9 mouse cellular contexts compared by ENCODE assay signal in genomic region chr2:25193330-25193770, GRCm38 (mm10). TPM values are rescaled to one million over a fixed set of nuclear protein-coding genes. Genes with fewer than 3 reads are reported as not detected.
DNase-seq lines count a peak whose midpoint lies in the region; ATAC-seq and TF ChIP-seq lines count a peak whose summit lies in the region.
"Had no signal": no experiment of that assay in that cellular context is flagged by ENCODE, and none has a peak within 500 bp of the region (broad histone marks: within the 10 kb centered on the region; RNA-seq: fewer than 3 reads in every experiment).

No protein-coding gene starts in this region.

- ATAC-seq in embryonic facial prominence, embryonic 15.5 days (ENCODE audit: insufficient number of reproducible peaks, low FRiP score, low TSS enrichment, low read depth) = peak; percentile 70
- ATAC-seq in heart, embryonic 12.5 days (ENCODE audit: insufficient number of reproducible peaks, low FRiP score) = peak; percentile 61; the same call in 1 of the 2 replicates
- ATAC-seq in kidney, embryonic 16.5 days (ENCODE audit: low FRiP score, low TSS enrichment) = peak; percentile 81
- ATAC-seq in liver, embryonic 12.5 days = peak; percentile 40
- peak; percentile 79 for ATAC-seq in stomach, embryonic 15.5 days (ENCODE audit: insufficient read depth, low FRiP score, low read depth)

- no peak overlapping the region; the same call in 1 of the 2 replicates for H3K4me2 ChIP-seq in embryonic facial prominence, embryonic 15.5 days (replicated peaks)
- H3K4me2 ChIP-seq in heart, embryonic 12.5 days = peak overlapping the region; percentile 51
- peak overlapping the region; percentile 70 for H3K4me2 ChIP-seq in kidney, embryonic 16.5 days (replicated peaks; ENCODE audit: low read depth, low read length)
- H3K4me2 ChIP-seq in liver, embryonic 12.5 days = peak overlapping the region; percentile 85
- peak overlapping the region; percentile 32 for H3K4me2 ChIP-seq in stomach, embryonic 15.5 days

- H3K4me3 ChIP-seq in C2C12 (ENCODE audit: insufficient read depth, poor library complexity, severe bottlenecking) = no peak overlapping the region
- peak overlapping the region; percentile 36 for H3K4me3 ChIP-seq in bone marrow, adult 2 months (replicated peaks; ENCODE audit: control insufficient read depth, low read depth, low read length)
- H3K4me3 ChIP-seq in embryonic facial prominence, embryonic 15.5 days (replicated peaks) = no peak overlapping the region
- H3K4me3 ChIP-seq in heart, embryonic 12.5 days = no peak overlapping the region
- H3K4me3 ChIP-seq in kidney, embryonic 16.5 days (ENCODE audit: low read length) = no peak overlapping the region
- peak overlapping the region; percentile 59; the same call in 1 of the 2 replicates for H3K4me3 ChIP-seq in liver, embryonic 12.5 days
- H3K4me3 ChIP-seq in stomach, embryonic 15.5 days (replicated peaks) = no peak overlapping the region
- H3K4me3 ChIP-seq: erythroblast, embryonic 14.5 days had no signal

- peaks cover 14% of the 10 kb centered on the region for H3K4me1 ChIP-seq in bone marrow, adult 2 months (ENCODE audit: control insufficient read depth, insufficient read depth, low read length)
- H3K4me1 ChIP-seq in embryonic facial prominence, embryonic 15.5 days = peaks cover 32% of the 10 kb centered on the region
- H3K4me1 ChIP-seq in heart, embryonic 12.5 days (replicated peaks) = peaks cover 40% of the 10 kb centered on the region
- peaks cover 36% of the 10 kb centered on the region for H3K4me1 ChIP-seq in kidney, embryonic 16.5 days (ENCODE audit: insufficient read depth, low read length)
- H3K4me1 ChIP-seq in liver, embryonic 12.5 days = peaks cover 55% of the 10 kb centered on the region
- peaks cover 29% of the 10 kb centered on the region for H3K4me1 ChIP-seq in stomach, embryonic 15.5 days

- H3K27me3 ChIP-seq in C2C12 (ENCODE audit: control insufficient read depth, insufficient read depth, insufficient read length) = no peaks in the 10 kb centered on the region
- peaks cover 26% of the 10 kb centered on the region for H3K27me3 ChIP-seq in embryonic facial prominence, embryonic 15.5 days
- H3K27me3 ChIP-seq in heart, embryonic 12.5 days (replicated peaks) = peaks cover 17% of the 10 kb centered on the region
- peaks cover 12% of the 10 kb centered on the region for H3K27me3 ChIP-seq in kidney, embryonic 16.5 days (ENCODE audit: insufficient read depth, low read length)
- H3K27me3 ChIP-seq in liver, embryonic 12.5 days (replicated peaks) = peaks cover 9% of the 10 kb centered on the region
- 0 out of 2 replicates have a peak, but pooled peaks cover 4% of the 10 kb centered on the region for H3K27me3 ChIP-seq in stomach, embryonic 15.5 days (replicated peaks)

- no peak overlapping the region for H3K9ac ChIP-seq in embryonic facial prominence, embryonic 15.5 days
- H3K9ac ChIP-seq in heart, embryonic 12.5 days = no peak overlapping the region
- peak overlapping the region; percentile 42; the same call in 1 of the 2 replicates for H3K9ac ChIP-seq in kidney, embryonic 16.5 days (replicated peaks; ENCODE audit: low read length)
- no peak overlapping the region for H3K9ac ChIP-seq in liver, embryonic 12.5 days
- no peak overlapping the region for H3K9ac ChIP-seq in stomach, embryonic 15.5 days

- peaks cover 3% of the 10 kb centered on the region for H3K79me3 ChIP-seq in C2C12 (ENCODE audit: low read depth)

- H3K79me2 ChIP-seq in C2C12 (ENCODE audit: control insufficient read depth, insufficient read depth) = peaks cover 30% of the 10 kb centered on the region

- WGBS in bone marrow, adult 2 months = 2% methylated on average over 6 of the region's 6 CpGs
- WGBS in embryonic facial prominence, embryonic 15.5 days = under 1% methylated on average over 6 of the region's 6 CpGs
- WGBS in heart, embryonic 12.5 days = 2% methylated on average over 6 of the region's 6 CpGs
- WGBS in kidney, embryonic 16.5 days = 0% methylated on average over 6 of the region's 6 CpGs
- WGBS in liver, embryonic 12.5 days (ENCODE audit: insufficient replicate concordance) = 2% methylated on average over 6 of the region's 6 CpGs
- WGBS in stomach, embryonic 15.5 days = 2% methylated on average over 6 of the region's 6 CpGs

- TF ChIP-seq POLR2A in bone marrow, adult 2 months (IDR thresholded peaks at IDR 0.05; ENCODE audit: borderline replicate concordance, control insufficient read depth, low read depth, low read length) = no peak

- peak; percentile 92 for DNase-seq in naive thymus-derived CD4-positive, alpha-beta T cell, adult 2 months (ENCODE audit: low read depth)

- peak overlapping the region; percentile 2 for H3ac ChIP-seq in C2C12 (ENCODE audit: control insufficient read depth, insufficient read length, low read depth)

- peak; percentile 86 for TF ChIP-seq CTCF in C2C12 (IDR thresholded peaks at IDR 0.05; ENCODE audit: control insufficient read depth, insufficient read depth, insufficient read length)
- peak; percentile 98 for TF ChIP-seq CTCF in bone marrow, adult 2 months (IDR thresholded peaks at IDR 0.05; ENCODE audit: control insufficient read depth, insufficient read depth, low read length)

- H3K36me3 ChIP-seq in C2C12 (ENCODE audit: control insufficient read depth, insufficient read depth) = peaks cover 12% of the 10 kb centered on the region
- 0 out of 2 replicates have a peak, but pooled peaks cover 4% of the 10 kb centered on the region for H3K36me3 ChIP-seq in embryonic facial prominence, embryonic 15.5 days
- peaks cover under 1% of the 10 kb centered on the region; the same call in 1 of the 2 replicates for H3K36me3 ChIP-seq in heart, embryonic 12.5 days
- H3K36me3 ChIP-seq in kidney, embryonic 16.5 days (ENCODE audit: insufficient read depth, low read length) = no peaks in the 10 kb centered on the region
- peaks cover 3% of the 10 kb centered on the region for H3K36me3 ChIP-seq in liver, embryonic 12.5 days
- H3K36me3 ChIP-seq in stomach, embryonic 15.5 days = no peaks in the 10 kb centered on the region

- H3K9me3 ChIP-seq in embryonic facial prominence, embryonic 15.5 days (replicated peaks) = no peaks in the 10 kb centered on the region
- H3K9me3 ChIP-seq in heart, embryonic 12.5 days (replicated peaks) = no peaks in the 10 kb centered on the region
- H3K9me3 ChIP-seq in kidney, embryonic 16.5 days (ENCODE audit: low read length) = no peaks in the 10 kb centered on the region
- H3K9me3 ChIP-seq in liver, embryonic 12.5 days (replicated peaks) = no peaks in the 10 kb centered on the region
- no peaks in the 10 kb centered on the region for H3K9me3 ChIP-seq in stomach, embryonic 15.5 days

- H3K27ac ChIP-seq in bone marrow, adult 2 months (ENCODE audit: control insufficient read depth, insufficient read depth, low read depth, low read length, poor library complexity) = peak overlapping the region; percentile 93
- peak overlapping the region; percentile 28; the same call in 1 of the 2 replicates for H3K27ac ChIP-seq in embryonic facial prominence, embryonic 15.5 days (replicated peaks)
- no peak overlapping the region for H3K27ac ChIP-seq in heart, embryonic 12.5 days (ENCODE audit: poor library complexity, severe bottlenecking)
- H3K27ac ChIP-seq in kidney, embryonic 16.5 days (ENCODE audit: low read length) = peak overlapping the region; percentile 56
- H3K27ac ChIP-seq in liver, embryonic 12.5 days = peak overlapping the region; percentile 84; the same call in 1 of the 2 replicates
- H3K27ac ChIP-seq in stomach, embryonic 15.5 days = no peak overlapping the region

RNA-seq across cellular contexts. Expression of gene Tor4a, which starts 3.3 kb away (rescaled TPM):
- polyA plus RNA-seq in C2C12 (2012; fragmentation: generic; extraction: Trizol) = 15.5 TPM
- polyA plus RNA-seq in bone marrow, adult 2 months (2011; ENCODE audit: insufficient read depth, insufficient read length, low replicate concordance, missing spikeins) = 3.9 and 8.9 TPM in 2 replicates
- 9.3 and 10.5 TPM in 2 replicates for polyA plus RNA-seq in embryonic facial prominence, embryonic 15.5 days (2015; fragmentation: Nextera tagmentation; extraction: Ambion mirVana)
- 6.6 and 7.0 TPM in 2 replicates for polyA plus RNA-seq in heart, embryonic 12.5 days (2016; fragmentation: Nextera tagmentation; extraction: Ambion mirVana)
- 16.0 and 16.8 TPM in 2 replicates for polyA plus RNA-seq in kidney, embryonic 16.5 days (2015; fragmentation: Nextera tagmentation; extraction: Ambion mirVana)
- 7.2 and 7.4 TPM in 2 replicates for polyA plus RNA-seq in liver, embryonic 12.5 days (2016; fragmentation: Nextera tagmentation; extraction: Ambion mirVana)
- polyA plus RNA-seq in stomach, embryonic 15.5 days (2015; fragmentation: Nextera tagmentation; extraction: Ambion mirVana) = 15.5 and 17.2 TPM in 2 replicates

RNA-seq across cellular contexts. Expression of gene Nrarp, which starts 12.8 kb away (rescaled TPM):
- polyA plus RNA-seq in C2C12 (2012; fragmentation: generic; extraction: Trizol) = 0.56 TPM
- polyA plus RNA-seq in bone marrow, adult 2 months (2011; ENCODE audit: insufficient read depth, insufficient read length, low replicate concordance, missing spikeins) = 1.7 and 2.6 TPM in 2 replicates
- 26.8 and 26.9 TPM in 2 replicates for polyA plus RNA-seq in embryonic facial prominence, embryonic 15.5 days (2015; fragmentation: Nextera tagmentation; extraction: Ambion mirVana)
- 10.8 and 12.8 TPM in 2 replicates for polyA plus RNA-seq in heart, embryonic 12.5 days (2016; fragmentation: Nextera tagmentation; extraction: Ambion mirVana)
- 18.4 and 18.8 TPM in 2 replicates for polyA plus RNA-seq in kidney, embryonic 16.5 days (2015; fragmentation: Nextera tagmentation; extraction: Ambion mirVana)
- polyA plus RNA-seq in liver, embryonic 12.5 days (2016; fragmentation: Nextera tagmentation; extraction: Ambion mirVana) = 5.9 and 6.2 TPM in 2 replicates
- 16.9 and 17.1 TPM in 2 replicates for polyA plus RNA-seq in stomach, embryonic 15.5 days (2015; fragmentation: Nextera tagmentation; extraction: Ambion mirVana)

RNA-seq across cellular contexts. Expression of gene Nelfb, which starts 17.9 kb away (rescaled TPM):
- 47.4 TPM for polyA plus RNA-seq in C2C12 (2012; fragmentation: generic; extraction: Trizol)
- polyA plus RNA-seq in bone marrow, adult 2 months (2011; ENCODE audit: insufficient read depth, insufficient read length, low replicate concordance, missing spikeins) = 26.7 and 38.0 TPM in 2 replicates
- 114 and 115 TPM in 2 replicates for polyA plus RNA-seq in embryonic facial prominence, embryonic 15.5 days (2015; fragmentation: Nextera tagmentation; extraction: Ambion mirVana)
- 73.3 and 74.4 TPM in 2 replicates for polyA plus RNA-seq in heart, embryonic 12.5 days (2016; fragmentation: Nextera tagmentation; extraction: Ambion mirVana)
- 131 and 138 TPM in 2 replicates for polyA plus RNA-seq in kidney, embryonic 16.5 days (2015; fragmentation: Nextera tagmentation; extraction: Ambion mirVana)
- polyA plus RNA-seq in liver, embryonic 12.5 days (2016; fragmentation: Nextera tagmentation; extraction: Ambion mirVana) = 56.7 and 61.5 TPM in 2 replicates
- 105 and 106 TPM in 2 replicates for polyA plus RNA-seq in stomach, embryonic 15.5 days (2015; fragmentation: Nextera tagmentation; extraction: Ambion mirVana)

RNA-seq across cellular contexts. Expression of gene Stpg3, which starts 21.1 kb away (rescaled TPM):
- not detected for polyA plus RNA-seq in C2C12 (2012; fragmentation: generic; extraction: Trizol)
- polyA plus RNA-seq in bone marrow, adult 2 months (2011; ENCODE audit: insufficient read depth, insufficient read length, low replicate concordance, missing spikeins) = not detected in 2 replicates
- not detected in 2 replicates for polyA plus RNA-seq in embryonic facial prominence, embryonic 15.5 days (2015; fragmentation: Nextera tagmentation; extraction: Ambion mirVana)
- not detected in 2 replicates for polyA plus RNA-seq in heart, embryonic 12.5 days (2016; fragmentation: Nextera tagmentation; extraction: Ambion mirVana)
- 0.54 and 0.82 TPM in 2 replicates for polyA plus RNA-seq in kidney, embryonic 16.5 days (2015; fragmentation: Nextera tagmentation; extraction: Ambion mirVana)
- not detected in 2 replicates for polyA plus RNA-seq in liver, embryonic 12.5 days (2016; fragmentation: Nextera tagmentation; extraction: Ambion mirVana)
- 0.18 TPM in 1 of 2 replicates, not detected in the other for polyA plus RNA-seq in stomach, embryonic 15.5 days (2015; fragmentation: Nextera tagmentation; extraction: Ambion mirVana)
- polyA plus RNA-seq: erythroblast, embryonic 14.5 days had no signal

RNA-seq across cellular contexts. Expression of gene Fam166a, which starts 25.2 kb away (rescaled TPM):
- polyA plus RNA-seq in C2C12 (2012; fragmentation: generic; extraction: Trizol) = not detected
- not detected in 2 replicates for polyA plus RNA-seq in bone marrow, adult 2 months (2011; ENCODE audit: insufficient read depth, insufficient read length, low replicate concordance, missing spikeins)
- 0.77 TPM in 1 of 2 replicates, not detected in the other for polyA plus RNA-seq in embryonic facial prominence, embryonic 15.5 days (2015; fragmentation: Nextera tagmentation; extraction: Ambion mirVana)
- polyA plus RNA-seq in heart, embryonic 12.5 days (2016; fragmentation: Nextera tagmentation; extraction: Ambion mirVana) = not detected in 2 replicates
- polyA plus RNA-seq in kidney, embryonic 16.5 days (2015; fragmentation: Nextera tagmentation; extraction: Ambion mirVana) = 0.37 TPM in 1 of 2 replicates, not detected in the other
- 1.2 TPM in 1 of 2 replicates, not detected in the other for polyA plus RNA-seq in liver, embryonic 12.5 days (2016; fragmentation: Nextera tagmentation; extraction: Ambion mirVana)
- 0.92 and 1.5 TPM in 2 replicates for polyA plus RNA-seq in stomach, embryonic 15.5 days (2015; fragmentation: Nextera tagmentation; extraction: Ambion mirVana)
- polyA plus RNA-seq: erythroblast, embryonic 14.5 days had no signal

Comparison
In these comparisons a context has a peak if more than half of its experiments do, and no peak if none do; other contexts are left out.
1. H3K4me3 ChIP-seq: peak in bone marrow, adult 2 months (single experiment) and liver, embryonic 12.5 days (single experiment); none in C2C12 (single experiment), embryonic facial prominence, embryonic 15.5 days (single experiment), heart, embryonic 12.5 days (single experiment), kidney, embryonic 16.5 days (single experiment) and stomach, embryonic 15.5 days (single experiment).
2. H3K27ac ChIP-seq: peak in bone marrow, adult 2 months (single experiment), embryonic facial prominence, embryonic 15.5 days (single experiment), kidney, embryonic 16.5 days (single experiment) and liver, embryonic 12.5 days (single experiment); none in heart, embryonic 12.5 days (single experiment) and stomach, embryonic 15.5 days (single experiment).
3. Peak in every context shown above with its lines, with median percentiles within 50 percentile points of each other: ATAC-seq.